Mouse (Mus musculus) urinary bladder, postnatal 10 days (tissue): ENCODE measurements around the gene Taar7e.
"Not testable (repeated sequence)": the region's sequence is repeated elsewhere in the genome, so short reads cannot be mapped to it uniquely, and the experiment has no call there.

Source experiments
- DNase-seq: peaks from one replicate; pipeline ENCODE4 v3.0.0; 2022; ENCODE audit warnings: low spot score

The Taar7e gene

GRCm38 (mm10) chr10:24037314-24037713, at the start of gene Taar7e:
Taar7e (plus strand) TSS chr10:24037614.
- DNase-seq, result no peak

- DNase-seq, result no peak
Measured at GRCm38 (mm10) chr10:23993381-23993780, 44.0 kb upstream of the Taar7e start, which contains the start of gene Taar7a. Taar7a (minus strand) TSS chr10:23993481.

GRCm38 (mm10) chr10:23999639-24000038, 37.8 kb upstream of the Taar7e start, which contains the start of gene Taar7b:
Taar7b (plus strand) TSS chr10:23999939.
- no peak for DNase-seq

- no peak for DNase-seq
Measured at GRCm38 (mm10) chr10:24006442-24006841, 31.0 kb upstream of the Taar7e start.

- DNase-seq, result no peak
Measured at GRCm38 (mm10) chr10:24007034-24007433, 30.4 kb upstream of the Taar7e start.

- DNase-seq, result no peak
Measured at GRCm38 (mm10) chr10:24008143-24008542, 29.3 kb upstream of the Taar7e start.

GRCm38 (mm10) chr10:24026922-24027321, 10.5 kb upstream of the Taar7e start, which contains the start of gene Taar7d:
Taar7d (plus strand) TSS chr10:24027222.
- no peak for DNase-seq

- no peak for DNase-seq
Measured at GRCm38 (mm10) chr10:24031347-24031746, 6.1 kb upstream of the Taar7e start.

GRCm38 (mm10) chr10:24040120-24040869, 2.9 kb downstream of the Taar7e start:
- no peak for DNase-seq

- DNase-seq, result no peak
Measured at GRCm38 (mm10) chr10:24049210-24049609, 11.8 kb downstream of the Taar7e start, which contains the start of gene Taar7f. Taar7f (plus strand) TSS chr10:24049510.

- DNase-seq, result no peak
Measured at GRCm38 (mm10) chr10:24052039-24052438, 14.6 kb downstream of the Taar7e start.

- no peak for DNase-seq
Measured at GRCm38 (mm10) chr10:24058986-24059385, 21.6 kb downstream of the Taar7e start.

GRCm38 (mm10) chr10:24074751-24075150, 37.3 kb downstream of the Taar7e start:
- not testable (repeated sequence) for DNase-seq

- DNase-seq, result not testable (repeated sequence)
Measured at GRCm38 (mm10) chr10:24076200-24076599, 38.8 kb downstream of the Taar7e start, which contains the start of gene Taar8a. Taar8a (plus strand) TSS chr10:24076500.

- DNase-seq, result no peak
Measured at GRCm38 (mm10) chr10:24080166-24080565, 42.8 kb downstream of the Taar7e start.

GRCm38 (mm10) chr10:24085936-24086335, 48.5 kb downstream of the Taar7e start:
- no peak for DNase-seq

- no peak for DNase-seq
Measured at GRCm38 (mm10) chr10:24086555-24086954, 49.1 kb downstream of the Taar7e start.

GRCm38 (mm10) chr10:24087168-24087567, 49.8 kb downstream of the Taar7e start:
- DNase-seq, result no peak
